Mouse (Mus musculus): ENCODE results near the gene Hdac9.

DNA sequence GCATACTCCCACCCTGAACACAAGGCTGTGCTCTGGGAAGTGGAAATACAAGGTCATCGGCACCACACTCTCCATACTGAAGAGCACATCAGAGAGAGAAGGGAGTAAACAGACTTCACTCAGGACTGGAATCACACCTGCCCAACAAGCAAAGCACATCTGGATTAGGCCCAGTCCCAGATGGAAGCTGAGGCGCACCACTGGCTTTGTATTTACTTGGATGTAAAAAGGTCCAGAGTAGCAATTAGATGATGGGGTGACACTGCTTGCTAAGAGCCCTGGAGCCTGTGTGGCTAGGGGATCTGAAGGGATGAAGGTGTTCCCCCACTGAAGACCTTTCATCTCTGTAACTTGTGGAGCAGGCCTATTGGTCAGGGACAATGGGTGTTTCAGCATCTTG is 698.3 kb downstream of the Hdac9 start:
- no peak for TF ChIP-seq POLR2A (IDR thresholded peaks at IDR 0.05; ENCODE audit: borderline replicate concordance, extremely low read depth, insufficient read depth, insufficient read length, poor library complexity, severe bottlenecking)
- TF ChIP-seq CTCF (IDR thresholded peaks at IDR 0.05; ENCODE audit: borderline replicate concordance, extremely low read depth, insufficient read depth, insufficient read length): no peak

Measured in brain, embryonic 14.5 days (tissue).